Mouse (Mus musculus) neural tube, embryonic 12.5 days (tissue): Measurements from ENCODE around the gene Zmynd11. TPM values are rescaled to one million over a fixed set of nuclear protein-coding genes. Genes with fewer than 3 reads are reported as not detected.

Experiments
- ATAC-seq: fragments of 200-750 bp; cut with Nextera tagmentation; 2 replicates; pipeline ENCODE4 v1.8.0; 2017; ENCODE audit warnings: low read depth, mild to moderate bottlenecking, moderate TSS enrichment, moderate library complexity; ENCODE audit not compliant: low FRiP score
- H3K27ac ChIP-seq: fragments of 300-500 bp; sonication (generic); 2 replicates; pipeline ENCODE4 v1.5.1; 2016
- H3K27me3 ChIP-seq: fragments of 300-500 bp; sonication (generic); replicated peaks from 2 replicates; pipeline ENCODE4 v1.6.1; 2016; ENCODE audit warnings: mild to moderate bottlenecking
- H3K36me3 ChIP-seq: fragments of 300-500 bp; sonication (generic); 2 replicates; pipeline ENCODE4 v1.6.1; 2016; ENCODE audit warnings: mild to moderate bottlenecking
- H3K4me1 ChIP-seq: fragments of 300-500 bp; sonication (generic); 2 replicates; pipeline ENCODE4 v1.6.1; 2016
- H3K4me2 ChIP-seq: fragments of 300-500 bp; sonication (generic); replicated peaks from 2 replicates; pipeline ENCODE4 v1.6.1; 2016; ENCODE audit warnings: mild to moderate bottlenecking
- H3K4me3 ChIP-seq: fragments of 300-500 bp; sonication (generic); 2 replicates; pipeline ENCODE4 v1.5.1; 2016
- H3K9ac ChIP-seq: fragments of 300-500 bp; sonication (generic); 2 replicates; pipeline ENCODE4 v1.6.1; 2016; ENCODE audit warnings: mild to moderate bottlenecking
- H3K9me3 ChIP-seq: fragments of 300-500 bp; sonication (generic); 2 replicates; pipeline ENCODE4 v1.6.1; 2016; ENCODE audit warnings: mild to moderate bottlenecking
- WGBS: fragments of 180-500 bp; shearing (Covaris S2); methylation state at CpG from one replicate; pipeline ENCODE4 v1.1.7; 2016; 5-methylcytosine and 5-hydroxymethylcytosine counted together
- polyA plus RNA-seq: library from polyadenylated mRNA; unstranded; fragments of >200 nt; fragmentation: Nextera tagmentation; extraction: Ambion mirVana; gene quantifications from 2 replicates; pipeline ENCODE4 v1.2.1, GENCODE M21; 2016

Zmynd11 gene
- polyA plus RNA-seq, 1 experiment from 2014 or later = 112 TPM

- Histone ChIP-seq H3K36me3 (peaks cover 5% of the 10 kb centered on the region; the same call in 1 of the 2 replicates), H3K27ac (no peak overlapping the region), H3K9me3 (no peaks in the 10 kb centered on the region), H3K9ac (no peak overlapping the region), H3K4me1 (no peaks in the 10 kb centered on the region), H3K4me3 (no peak overlapping the region), H3K4me2 (no peak overlapping the region), H3K27me3 (no peaks in the 10 kb centered on the region)
- ATAC-seq = no peak
- 87% methylated on average over 7 of the region's 7 CpGs for WGBS
Observed at GRCm38 (mm10) chr13:9708433-9709240, 56.5 kb downstream of the Zmynd11 start.

GRCm38 (mm10) chr13:9706720-9707119 is 58.4 kb downstream of the Zmynd11 start:
- Histone ChIP-seq H3K9me3 (no peaks in the 10 kb centered on the region), H3K9ac (no peak overlapping the region), H3K27me3 (no peaks in the 10 kb centered on the region), H3K4me1 (no peaks in the 10 kb centered on the region), H3K36me3 (peaks cover 5% of the 10 kb centered on the region; the same call in 1 of the 2 replicates), H3K27ac (no peak overlapping the region), H3K4me2 (no peak overlapping the region), H3K4me3 (no peak overlapping the region)
- WGBS = 94% methylated on average over 8 of the region's 8 CpGs
- no peak for ATAC-seq

GRCm38 (mm10) chr13:9702615-9703235 is 62.4 kb downstream of the Zmynd11 start:
- H3K36me3 ChIP-seq = peaks cover 3% of the 10 kb centered on the region
- H3K9ac ChIP-seq = no peak overlapping the region
- no peak for ATAC-seq
- H3K27me3 ChIP-seq = no peaks in the 10 kb centered on the region
- H3K4me2 ChIP-seq = no peak overlapping the region
- no peaks in the 10 kb centered on the region for H3K4me1 ChIP-seq
- 89% methylated on average over 12 of the region's 12 CpGs for WGBS
- no peaks in the 10 kb centered on the region for H3K9me3 ChIP-seq
- H3K27ac ChIP-seq = no peak overlapping the region
- no peak overlapping the region for H3K4me3 ChIP-seq

GRCm38 (mm10) chr13:9697340-9697739 is 67.8 kb downstream of the Zmynd11 start:
- Histone ChIP-seq H3K4me1 (no peaks in the 10 kb centered on the region), H3K27ac (no peak overlapping the region), H3K4me2 (no peak overlapping the region), H3K9ac (no peak overlapping the region), H3K36me3 (peaks cover 46% of the 10 kb centered on the region), H3K9me3 (no peaks in the 10 kb centered on the region), H3K27me3 (no peaks in the 10 kb centered on the region), H3K4me3 (no peak overlapping the region)
- whole genome bisulfite sequencing = 98% methylated on average over 4 of the region's 4 CpGs
- ATAC-seq = no peak

GRCm38 (mm10) chr13:9695809-9696208 is 69.3 kb downstream of the Zmynd11 start:
- H3K9me3 ChIP-seq = no peaks in the 10 kb centered on the region
- no peak overlapping the region for H3K27ac ChIP-seq
- no peaks in the 10 kb centered on the region for H3K4me1 ChIP-seq
- no peak overlapping the region for H3K9ac ChIP-seq
- ATAC-seq = no peak
- H3K36me3 ChIP-seq = peaks cover 53% of the 10 kb centered on the region
- no peaks in the 10 kb centered on the region for H3K27me3 ChIP-seq
- no peak overlapping the region for H3K4me3 ChIP-seq
- H3K4me2 ChIP-seq = no peak overlapping the region

- H3K27ac ChIP-seq = no peak overlapping the region
- no peak overlapping the region for H3K4me2 ChIP-seq
- WGBS = 93% methylated on average over 4 of the region's 4 CpGs
- H3K27me3 ChIP-seq = no peaks in the 10 kb centered on the region
- no peak overlapping the region for H3K4me3 ChIP-seq
- peaks cover 57% of the 10 kb centered on the region for H3K36me3 ChIP-seq
- no peak for ATAC-seq
- no peaks in the 10 kb centered on the region for H3K9me3 ChIP-seq
- no peaks in the 10 kb centered on the region for H3K4me1 ChIP-seq
- no peak overlapping the region for H3K9ac ChIP-seq
Observed at GRCm38 (mm10) chr13:9695403-9695802, 69.7 kb downstream of the Zmynd11 start.

- ATAC-seq = no peak
- no peak overlapping the region for H3K4me2 ChIP-seq
- H3K4me3 ChIP-seq = no peak overlapping the region
- WGBS = 96% methylated on average over 6 of the region's 6 CpGs
- no peaks in the 10 kb centered on the region for H3K4me1 ChIP-seq
- H3K36me3 ChIP-seq = peaks cover 63% of the 10 kb centered on the region
- H3K9me3 ChIP-seq = no peaks in the 10 kb centered on the region
- no peaks in the 10 kb centered on the region for H3K27me3 ChIP-seq
- no peak overlapping the region for H3K27ac ChIP-seq
- no peak overlapping the region for H3K9ac ChIP-seq
Observed at GRCm38 (mm10) chr13:9694651-9695050, 70.5 kb downstream of the Zmynd11 start.

GRCm38 (mm10) chr13:9692876-9693275 is 72.3 kb downstream of the Zmynd11 start:
- WGBS = 83% methylated on average over 3 of the region's 3 CpGs
- peaks cover 78% of the 10 kb centered on the region for H3K36me3 ChIP-seq
- no peaks in the 10 kb centered on the region for H3K9me3 ChIP-seq
- H3K9ac ChIP-seq = no peak overlapping the region
- no peak overlapping the region for H3K4me3 ChIP-seq
- no peak for ATAC-seq
- H3K27me3 ChIP-seq = no peaks in the 10 kb centered on the region
- H3K4me2 ChIP-seq = no peak overlapping the region
- H3K27ac ChIP-seq = no peak overlapping the region
- no peaks in the 10 kb centered on the region for H3K4me1 ChIP-seq

- H3K27me3 ChIP-seq = no peaks in the 10 kb centered on the region
- ATAC-seq = no peak
- no peaks in the 10 kb centered on the region for H3K4me1 ChIP-seq
- no peak overlapping the region for H3K9ac ChIP-seq
- H3K27ac ChIP-seq = no peak overlapping the region
- 96% methylated on average over 16 of the region's 16 CpGs for WGBS
- H3K36me3 ChIP-seq = peaks cover 77% of the 10 kb centered on the region
- H3K4me3 ChIP-seq = no peak overlapping the region
- no peak overlapping the region for H3K4me2 ChIP-seq
- H3K9me3 ChIP-seq = no peaks in the 10 kb centered on the region
Observed at GRCm38 (mm10) chr13:9689366-9689765, 75.8 kb downstream of the Zmynd11 start.

- H3K27me3 ChIP-seq = no peaks in the 10 kb centered on the region
- no peak overlapping the region for H3K4me3 ChIP-seq
- no peak overlapping the region for H3K4me2 ChIP-seq
- no peak overlapping the region for H3K9ac ChIP-seq
- no peaks in the 10 kb centered on the region for H3K9me3 ChIP-seq
- peaks cover 83% of the 10 kb centered on the region for H3K36me3 ChIP-seq
- no peak for ATAC-seq
- no peaks in the 10 kb centered on the region for H3K4me1 ChIP-seq
- H3K27ac ChIP-seq = no peak overlapping the region
- 91% methylated on average over 11 of the region's 11 CpGs for WGBS
Observed at GRCm38 (mm10) chr13:9686765-9687164, 78.4 kb downstream of the Zmynd11 start.

- WGBS = 94% methylated on average over 7 of the region's 7 CpGs
- H3K9me3 ChIP-seq = no peaks in the 10 kb centered on the region
- H3K36me3 ChIP-seq = peaks cover 82% of the 10 kb centered on the region
- H3K4me2 ChIP-seq = no peak overlapping the region
- no peaks in the 10 kb centered on the region for H3K4me1 ChIP-seq
- H3K9ac ChIP-seq = no peak overlapping the region
- H3K27ac ChIP-seq = no peak overlapping the region
- ATAC-seq = no peak
- no peak overlapping the region for H3K4me3 ChIP-seq
- no peaks in the 10 kb centered on the region for H3K27me3 ChIP-seq
Observed at GRCm38 (mm10) chr13:9686261-9686660, 78.9 kb downstream of the Zmynd11 start.

- Histone ChIP-seq H3K27ac (no peak overlapping the region), H3K4me2 (no peak overlapping the region), H3K27me3 (no peaks in the 10 kb centered on the region), H3K36me3 (peaks cover 63% of the 10 kb centered on the region), H3K4me3 (no peak overlapping the region), H3K4me1 (no peaks in the 10 kb centered on the region), H3K9me3 (no peaks in the 10 kb centered on the region), H3K9ac (no peak overlapping the region)
- 94% methylated on average over 11 of the region's 11 CpGs for WGBS
- no peak for ATAC-seq
Observed at GRCm38 (mm10) chr13:9684153-9684923, 80.8 kb downstream of the Zmynd11 start.
